Mouse (Mus musculus): ENCODE measurements at regions not wholly inside any gene's neighbourhood (a gene's known extent, or its start where the extent isn't known, plus 50 kb on each side); places are given as distances from the start of the nearest gene placed in this dataset.

DNA sequence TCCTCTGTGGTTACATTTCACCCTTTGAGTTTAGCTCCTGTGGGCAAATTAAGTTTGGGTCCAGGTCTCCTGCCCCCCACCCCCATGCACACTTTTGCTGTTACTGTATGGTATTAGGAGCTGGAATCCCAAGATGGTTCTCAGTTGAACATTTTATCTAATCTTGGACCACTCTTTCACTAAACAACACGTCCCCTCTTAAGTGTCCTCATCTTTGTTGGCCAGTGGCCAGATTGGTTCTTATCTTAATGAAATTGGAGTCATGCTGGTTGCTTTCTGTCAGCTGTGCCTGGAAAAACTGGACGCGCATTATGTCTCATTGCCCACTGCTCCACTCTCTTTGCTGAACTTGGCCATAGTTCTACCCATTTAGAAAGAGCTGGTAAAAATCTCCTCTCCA, 391.1 kb upstream of the Pbx1 start:
- DNase-seq: peak; percentile 3 to 11

DNA sequence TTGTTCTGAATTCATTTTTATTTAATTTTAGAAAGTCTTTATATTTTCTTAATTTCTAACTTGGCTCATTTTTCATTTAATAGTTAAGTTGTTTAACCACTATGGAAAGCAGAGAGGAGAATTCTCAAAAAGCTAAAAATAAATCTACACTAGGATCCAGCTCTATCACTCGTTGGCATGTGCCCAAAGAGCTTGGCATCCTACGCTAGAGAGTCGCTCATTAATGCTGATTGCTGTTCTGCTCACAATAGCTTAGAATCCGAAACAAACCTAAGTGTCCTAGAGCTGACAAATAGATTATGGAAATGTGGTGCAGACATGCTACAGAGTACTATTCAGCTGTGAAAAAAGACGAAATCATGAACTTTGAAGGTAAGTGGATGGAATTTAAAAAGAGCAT, 386.3 kb upstream of the Pbx1 start:
- peak; percentile 51 to 62 for DNase-seq

GRCm38 (mm10) chr1:168807084-168807483, 375.0 kb upstream of the Pbx1 start:
- no peak for DNase-seq

GRCm38 (mm10) chr1:168805442-168805841, 373.4 kb upstream of the Pbx1 start:
- DNase-seq: no peak

- no peak for DNase-seq
Measured at GRCm38 (mm10) chr1:168801046-168801445, 369.0 kb upstream of the Pbx1 start.

DNA sequence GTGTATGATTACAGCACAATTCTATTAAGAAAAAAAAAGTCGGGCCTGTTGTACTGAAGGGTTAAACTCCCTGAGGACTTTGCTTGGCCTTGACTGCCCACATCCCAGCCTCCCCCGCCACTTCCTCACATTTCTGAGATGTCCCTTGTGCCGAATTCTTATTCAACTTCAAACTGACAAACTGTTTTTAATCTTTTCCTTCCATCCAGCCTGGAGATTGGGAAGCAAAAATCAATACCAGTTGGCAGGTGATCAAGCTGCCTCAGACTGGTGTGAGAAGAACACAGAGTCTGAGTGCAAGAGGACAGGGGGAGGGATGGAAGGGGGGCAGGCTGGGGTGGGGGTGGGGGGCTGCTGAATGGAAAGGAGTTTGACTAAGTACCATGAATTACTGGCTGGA, 354.7 kb upstream of the Pbx1 start:
- no peak for DNase-seq

- DNase-seq: no peak
Measured at GRCm38 (mm10) chr1:168783851-168784250, 351.8 kb upstream of the Pbx1 start.

DNA sequence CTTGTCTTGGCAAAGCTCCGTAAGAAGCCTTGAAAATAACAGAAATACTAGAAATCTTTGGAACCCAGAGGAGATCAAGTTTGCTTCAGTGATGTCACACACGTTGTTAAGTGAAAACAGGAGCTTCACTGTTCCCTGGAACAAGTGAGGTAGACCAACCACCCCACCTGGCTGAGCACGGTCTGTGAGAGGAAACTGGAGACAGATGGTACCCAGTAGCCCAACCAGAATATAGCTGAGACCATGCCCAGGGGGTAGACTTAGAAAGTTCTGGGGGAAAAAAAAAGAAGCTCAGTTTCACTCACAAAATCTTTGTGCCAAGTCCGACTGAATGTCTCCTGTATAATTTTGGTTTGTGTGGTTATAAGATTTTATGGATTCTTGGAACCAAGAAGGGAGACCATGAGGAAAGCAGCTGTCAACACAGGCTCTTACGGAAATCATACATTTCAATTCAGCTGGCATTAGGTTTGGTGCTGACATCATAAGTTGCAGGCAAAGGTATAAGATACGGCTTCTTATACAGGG, 332.4 kb upstream of the Pbx1 start:
- no peak for DNase-seq

DNA sequence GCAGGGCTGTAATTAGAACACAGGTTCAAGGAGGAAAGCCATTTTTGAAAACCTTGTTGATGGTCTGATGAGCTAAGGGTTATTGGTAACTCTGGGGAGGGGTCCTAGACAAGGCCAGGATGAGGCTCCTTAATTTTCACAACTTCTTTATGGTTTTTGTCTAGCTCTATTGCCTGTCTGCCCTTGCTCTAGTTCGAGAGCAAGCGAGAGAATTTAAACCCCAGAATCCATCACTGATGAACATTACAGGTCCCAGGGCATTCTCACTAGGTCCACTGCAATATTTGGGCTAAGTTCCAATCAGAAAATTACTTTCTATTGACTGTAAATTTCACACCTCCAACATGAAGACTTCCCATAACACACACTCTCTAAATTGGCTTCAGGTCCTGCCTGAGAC, 329.0 kb upstream of the Pbx1 start:
- no peak for DNase-seq

DNA sequence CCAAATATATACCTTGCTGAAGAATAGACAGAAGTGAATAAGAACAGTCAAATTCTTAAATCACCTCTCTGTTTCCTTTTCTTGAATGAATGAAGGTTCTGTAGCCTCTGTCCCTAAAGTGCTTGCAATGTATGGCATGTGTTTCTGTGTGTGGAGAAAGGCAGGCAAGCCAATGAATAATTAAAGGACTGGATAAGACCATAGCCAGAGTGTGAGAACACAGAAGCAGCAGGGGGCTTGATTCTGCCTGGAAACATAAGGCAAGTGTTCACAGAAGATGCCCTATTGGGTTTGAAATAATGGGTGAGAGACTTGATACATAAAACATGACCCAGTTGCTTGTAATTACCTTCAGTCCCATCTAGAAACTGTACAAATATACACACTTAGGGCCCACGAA, 328.2 kb upstream of the Pbx1 start:
- DNase-seq: no peak

DNA sequence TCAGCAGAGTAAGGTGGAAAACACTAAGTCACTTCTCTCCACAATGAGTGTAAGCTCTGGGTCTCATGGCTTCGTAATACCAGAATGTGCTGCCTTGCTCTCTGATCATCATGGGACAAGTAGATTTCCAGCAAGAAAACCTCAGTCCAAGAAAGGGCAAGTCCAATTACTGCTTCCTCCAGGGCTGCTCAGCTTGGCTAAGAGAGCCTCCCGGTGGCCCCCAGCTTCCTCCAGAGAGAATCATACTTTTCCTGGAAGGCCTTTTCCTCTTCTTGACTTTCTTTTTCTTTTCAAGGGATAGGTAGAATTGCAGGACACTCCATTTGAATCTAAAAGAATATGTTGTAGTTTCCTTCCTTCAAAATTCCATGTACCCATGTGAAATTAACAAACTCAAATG, 326.8 kb upstream of the Pbx1 start:
- DNase-seq: peak in 1 of 2 experiments; percentile 2

DNA sequence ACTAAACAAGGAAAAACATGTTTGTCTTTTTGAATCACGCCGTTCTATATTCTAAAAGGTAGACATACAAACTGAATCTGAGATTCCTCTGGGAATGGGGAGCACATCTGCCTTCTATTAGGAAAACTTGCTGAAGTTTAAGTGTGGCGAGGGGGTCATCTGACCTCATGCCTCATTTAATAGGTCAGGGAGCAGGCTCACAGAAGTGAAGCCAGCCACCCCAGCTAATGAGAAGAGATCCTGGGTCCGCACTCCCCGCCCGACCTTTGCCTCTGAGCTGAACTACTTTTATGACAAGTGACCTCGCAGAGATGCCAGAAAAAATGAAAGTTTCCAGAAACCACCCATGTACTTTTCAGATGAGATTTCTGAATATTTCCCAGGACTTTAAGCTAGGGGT, 322.1 kb upstream of the Pbx1 start:
- DNase-seq: no peak

DNA sequence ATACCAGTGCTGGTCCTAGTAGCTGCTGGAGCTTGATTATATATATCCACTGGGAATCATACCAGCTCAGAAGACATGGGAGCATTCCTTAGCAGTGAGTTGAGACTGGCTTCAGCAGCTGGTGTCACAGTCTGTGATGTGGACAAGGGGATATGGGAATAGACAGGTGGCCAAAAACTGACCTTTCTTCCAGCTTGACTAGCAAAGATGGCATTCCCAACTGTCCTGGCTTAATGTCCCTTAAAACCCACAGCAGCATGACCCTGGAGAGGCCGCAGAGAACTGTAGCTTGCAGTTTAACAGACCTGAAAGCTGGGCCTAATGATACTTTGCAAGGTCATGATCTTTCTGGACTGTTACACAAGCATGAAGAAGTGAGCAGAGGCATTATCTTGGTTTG, 311.4 kb upstream of the Pbx1 start:
- DNase-seq: no peak

DNA sequence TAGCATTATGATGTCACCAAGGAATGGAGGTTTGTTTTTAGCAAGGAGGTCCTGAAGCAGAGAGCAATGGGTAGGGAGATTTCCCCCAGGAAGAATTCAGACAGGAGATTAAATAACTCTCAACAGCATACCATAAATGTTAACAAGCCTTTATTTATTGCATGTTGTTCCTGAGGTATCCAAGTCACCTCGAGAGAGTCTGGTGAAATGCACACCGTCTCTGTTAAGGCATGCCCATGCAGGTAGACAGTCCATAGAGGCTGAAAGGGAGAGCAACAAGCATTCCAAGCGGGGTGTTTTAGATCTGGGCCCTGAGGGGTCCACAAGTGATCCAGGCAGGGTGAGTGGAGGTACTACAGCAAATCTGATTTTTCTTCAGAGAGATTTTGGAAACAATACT, 305.9 kb upstream of the Pbx1 start:
- DNase-seq: no peak

- DNase-seq: no peak
Measured at GRCm38 (mm10) chr1:168737277-168737863, 305.3 kb upstream of the Pbx1 start.

GRCm38 (mm10) chr1:168733066-168733465, 301.0 kb upstream of the Pbx1 start:
- DNase-seq: no peak

- DNase-seq: no peak
Measured at GRCm38 (mm10) chr1:168709836-168710235, 277.8 kb upstream of the Pbx1 start.

- peak; percentile 9 to 35 for DNase-seq
Measured at GRCm38 (mm10) chr1:168709017-168709681, 277.1 kb upstream of the Pbx1 start.

- peak; percentile 3 to 4 for DNase-seq
Measured at GRCm38 (mm10) chr1:168708161-168708865, 276.2 kb upstream of the Pbx1 start.

DNA sequence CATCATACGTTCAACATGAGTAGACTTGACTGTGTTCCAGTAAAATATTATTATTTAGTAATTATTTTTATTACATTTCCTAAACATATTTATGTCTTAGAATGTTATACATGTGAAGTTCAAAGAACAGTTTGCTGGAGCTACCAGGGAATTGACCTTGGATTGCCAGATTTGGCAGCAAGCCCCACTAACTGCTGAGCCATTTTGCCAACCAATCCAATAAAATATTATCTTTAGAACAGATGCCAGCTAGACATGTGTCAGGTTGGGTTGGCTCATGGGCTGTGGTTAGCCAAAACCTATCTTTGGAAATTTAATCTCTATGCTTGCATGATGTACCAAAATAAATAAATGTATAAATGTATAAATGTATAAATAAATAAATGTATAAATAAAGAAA, 265.3 kb upstream of the Pbx1 start:
- peak; percentile 13 to 36 for DNase-seq

DNA sequence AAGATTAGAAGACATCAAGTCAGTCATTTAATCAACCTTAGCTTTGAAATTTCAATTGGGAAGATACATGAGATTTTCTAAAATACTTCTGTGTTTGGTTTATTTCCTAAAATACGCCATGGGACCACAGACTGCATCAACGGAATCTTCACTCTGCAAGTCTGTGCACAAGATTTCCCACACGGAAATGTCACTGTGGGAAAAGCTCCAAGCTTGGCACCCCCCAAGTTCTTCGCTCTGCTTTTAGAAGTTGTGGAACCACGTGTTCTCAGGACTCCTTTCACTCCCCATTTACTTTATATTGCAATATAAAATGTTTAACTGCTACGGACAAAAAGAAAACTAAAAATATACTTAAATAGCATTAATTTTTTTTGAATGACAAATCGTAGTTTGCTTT, 254.8 kb upstream of the Pbx1 start:
- DNase-seq: no peak

DNA sequence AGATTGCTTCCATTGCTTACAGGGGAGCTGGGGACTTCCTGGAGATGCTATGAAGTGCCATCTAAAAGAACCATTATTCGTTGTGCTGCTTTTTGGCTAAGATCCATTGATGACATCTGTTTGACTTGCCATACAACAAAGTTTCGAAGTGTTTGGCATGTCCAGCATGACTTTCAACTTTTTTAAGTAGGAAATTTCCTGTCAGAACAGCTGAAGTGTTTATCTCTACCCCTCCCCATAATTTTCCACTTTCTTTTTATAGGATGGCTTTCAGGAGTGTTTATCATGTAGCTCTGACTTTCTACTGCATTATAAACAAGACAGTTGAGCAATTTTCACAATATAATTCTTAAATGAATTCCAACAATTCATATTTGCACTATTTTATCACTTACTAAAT, 253.1 kb upstream of the Pbx1 start:
- DNase-seq: no peak

- no peak for DNase-seq
Measured at GRCm38 (mm10) chr1:168681685-168682491, 249.8 kb upstream of the Pbx1 start.

Data from heart, adult 18-20 months (tissue).